Mouse (Mus musculus) common myeloid progenitor, adult 5-6 weeks (primary cell): Measurements from ENCODE around the gene Coro1a. TPM values are rescaled to one million over a fixed set of nuclear protein-coding genes. Genes with fewer than 3 reads are reported as not detected.
A peak's percentile ranks its signal among the peaks of the same experiment; 100 is the strongest.

Experiments used
- ATAC-seq: replicated peaks from 2 replicates; pipeline ENCODE4 v1.8.0; 2016; ENCODE audit warnings: low read depth, mild to moderate bottlenecking, moderate TSS enrichment, inconsistent platforms; ENCODE audit not compliant: poor library complexity, severe bottlenecking
- total RNA-seq: library from RNA; stranded (forward); fragments of 200-1000, 187-1606 nt; gene quantifications from 2 replicates; pipeline ENCODE4 v1.2.3, GENCODE M21; 2017

Gene Coro1a
- total RNA-seq, 1 experiment from 2014 or later = 302 TPM

DNA sequence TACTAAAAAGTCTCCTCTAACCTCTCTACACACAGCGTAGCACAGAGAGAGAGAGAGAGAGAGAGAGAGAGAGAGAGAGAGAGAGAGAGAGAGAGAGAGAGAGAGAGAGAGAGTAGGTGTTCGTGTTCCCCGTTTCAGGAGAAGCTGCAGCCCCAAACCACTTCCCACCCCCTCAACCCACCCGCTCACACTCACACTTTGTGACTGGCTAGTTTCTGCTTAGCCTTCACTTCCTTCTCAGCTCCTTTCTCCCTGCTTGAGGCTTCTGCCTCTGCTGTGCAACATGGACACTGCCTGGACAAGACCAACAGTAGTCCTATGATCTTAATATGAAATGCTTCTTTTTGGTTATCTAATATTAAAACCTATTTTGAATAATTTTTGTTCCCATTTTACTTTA, 2.7 kb upstream of the Coro1a start:
- ATAC-seq = peak; percentile 53; the same call in 1 of the 2 replicates

- ATAC-seq = no peak
Observed at GRCm38 (mm10) chr7:126708175-126708952, 777 bp upstream of the Coro1a start.

GRCm38 (mm10) chr7:126704121-126704980, 3.2 kb downstream of the Coro1a start:
- ATAC-seq = peak; percentile 57

DNA sequence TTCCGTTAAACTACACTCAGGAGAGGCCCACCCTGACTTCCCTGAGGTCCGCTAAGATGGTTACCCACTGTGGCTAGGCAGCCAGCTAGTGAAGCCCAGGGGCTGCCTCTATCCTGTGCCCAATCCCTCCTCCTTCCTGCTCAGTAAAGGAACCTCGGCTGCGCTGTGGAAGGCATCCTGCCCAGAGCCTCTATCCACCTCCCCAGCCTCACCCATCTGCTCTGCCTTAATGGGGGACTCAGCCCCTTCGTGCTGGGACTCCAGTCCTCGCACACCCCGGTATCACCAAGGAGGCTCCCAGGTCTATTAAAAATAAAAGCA, 3.9 kb downstream of the Coro1a start:
- ATAC-seq = 0 out of 2 replicates have a peak, but pooled peaks have one; percentile 5

DNA sequence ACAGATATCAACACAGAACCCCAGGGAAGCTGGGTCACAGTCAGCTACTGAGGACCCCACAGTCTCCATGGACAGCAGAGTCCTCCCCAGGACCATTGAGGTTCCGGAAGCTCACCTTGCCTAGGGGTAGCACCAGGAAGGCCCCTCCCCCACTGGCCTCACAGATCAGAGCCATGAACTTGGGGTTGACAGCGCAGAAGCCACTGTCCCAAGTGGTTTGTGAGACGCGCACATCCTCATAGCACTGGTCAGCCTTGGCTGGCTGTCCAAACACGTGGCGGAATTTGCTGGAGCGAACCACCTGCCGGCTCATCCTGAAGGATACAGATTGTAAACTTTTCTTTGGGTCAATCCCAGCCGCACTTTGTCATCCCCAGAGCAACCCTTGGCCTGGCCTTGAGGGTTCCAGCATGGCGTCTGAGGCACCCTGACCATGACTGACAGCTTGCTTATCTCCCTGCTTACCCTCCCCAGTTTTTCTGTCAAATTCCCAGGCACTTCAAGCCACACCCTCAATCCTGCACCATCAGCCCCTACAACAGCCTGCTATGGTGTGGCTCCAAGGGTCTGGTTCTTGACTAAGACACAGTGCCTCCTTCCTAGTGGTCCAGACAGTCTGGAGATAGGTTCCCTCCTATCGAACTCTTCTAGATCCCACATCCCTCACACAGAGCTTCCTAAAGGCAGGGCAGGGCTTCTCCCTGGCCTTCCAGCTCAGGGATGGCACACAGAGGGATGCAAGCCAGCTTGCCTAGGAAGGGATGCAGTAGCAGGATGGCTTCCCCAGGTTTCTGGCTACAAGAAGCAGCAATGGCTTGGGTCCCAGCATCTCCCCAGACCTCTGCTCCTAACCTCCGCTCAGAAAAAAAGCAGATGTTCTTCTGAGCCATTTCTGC, 4.5 kb downstream of the Coro1a start:
- ATAC-seq = no peak

GRCm38 (mm10) chr7:126702358-126702757, 5.2 kb downstream of the Coro1a start:
- ATAC-seq = peak; percentile 54

DNA sequence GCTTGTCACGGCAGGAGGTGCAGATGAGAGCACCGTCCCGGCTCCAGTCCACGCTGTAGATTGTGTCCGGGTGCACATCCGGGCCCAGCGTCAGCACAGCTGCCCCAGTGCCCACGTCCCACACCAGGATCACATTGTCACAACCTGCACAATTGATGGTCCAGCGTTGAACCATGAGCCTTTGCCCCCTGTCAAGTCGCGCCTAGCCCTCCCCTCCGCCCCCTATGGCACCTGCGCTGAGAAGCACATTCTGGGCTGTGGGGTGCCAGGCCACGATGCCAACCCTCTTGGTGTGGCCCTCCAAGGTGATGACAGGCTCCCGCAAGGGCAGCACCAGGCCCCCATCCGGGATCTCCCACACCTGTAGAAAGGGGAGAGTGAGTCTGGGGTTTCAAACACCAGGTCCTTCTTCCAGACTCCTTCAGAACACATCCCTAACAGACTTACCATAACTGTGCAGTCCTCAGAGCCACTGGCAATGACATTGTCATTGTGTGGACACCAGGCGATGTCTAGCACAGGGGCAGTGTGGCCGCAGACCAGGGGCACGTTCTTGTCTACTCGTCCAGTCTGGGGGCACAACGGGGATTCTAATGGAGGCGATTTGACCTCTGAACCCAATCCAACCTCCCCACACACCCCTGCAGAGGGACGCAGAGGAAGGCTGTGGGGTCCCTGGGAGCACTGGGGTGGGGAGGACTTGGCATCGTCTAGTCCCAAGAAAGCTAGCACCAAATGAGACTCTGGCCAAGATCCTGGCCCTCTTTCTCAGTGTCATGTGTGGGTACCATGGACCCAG, 5.8 kb downstream of the Coro1a start:
- no peak for ATAC-seq

GRCm38 (mm10) chr7:126701070-126701469, 6.5 kb downstream of the Coro1a start:
- peak; percentile 49 for ATAC-seq

GRCm38 (mm10) chr7:126700063-126701015, 7.2 kb downstream of the Coro1a start:
- no peak for ATAC-seq

GRCm38 (mm10) chr7:126697838-126698237, 9.7 kb downstream of the Coro1a start:
- ATAC-seq = no peak

DNA sequence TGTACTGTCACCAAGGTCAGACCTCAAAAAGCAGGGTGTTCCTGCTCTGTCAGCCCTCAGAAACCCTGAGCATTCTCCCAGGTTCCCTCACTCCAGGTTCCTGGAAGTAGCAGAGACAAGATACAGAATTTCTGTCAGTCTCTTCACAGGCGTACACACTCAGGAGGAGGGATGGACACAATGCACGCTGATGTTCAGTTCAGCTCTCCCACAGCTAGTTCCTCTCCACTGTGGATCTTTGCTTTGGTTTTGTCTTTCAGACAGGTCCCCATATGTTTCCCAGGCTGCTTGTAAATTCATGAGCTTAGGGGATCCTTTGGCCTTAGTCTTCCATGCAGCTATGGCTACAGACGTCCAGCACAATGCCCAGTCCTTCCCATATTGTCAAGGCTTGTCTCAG, 10.7 kb downstream of the Coro1a start:
- no peak for ATAC-seq

GRCm38 (mm10) chr7:126696303-126696702, 11.3 kb downstream of the Coro1a start:
- no peak; the same call in 1 of the 2 replicates for ATAC-seq

- peak; percentile 92 for ATAC-seq
Observed at GRCm38 (mm10) chr7:126695631-126696207, 11.9 kb downstream of the Coro1a start, which contains the start of gene Slx1b. Gene Slx1b, minus strand, starts transcription at chr7:126695784.

GRCm38 (mm10) chr7:126695210-126695611, 12.4 kb downstream of the Coro1a start, which contains the start of gene Bola2:
Gene Bola2, plus strand, starts transcription at chr7:126695401.
- peak; percentile 66 for ATAC-seq

DNA sequence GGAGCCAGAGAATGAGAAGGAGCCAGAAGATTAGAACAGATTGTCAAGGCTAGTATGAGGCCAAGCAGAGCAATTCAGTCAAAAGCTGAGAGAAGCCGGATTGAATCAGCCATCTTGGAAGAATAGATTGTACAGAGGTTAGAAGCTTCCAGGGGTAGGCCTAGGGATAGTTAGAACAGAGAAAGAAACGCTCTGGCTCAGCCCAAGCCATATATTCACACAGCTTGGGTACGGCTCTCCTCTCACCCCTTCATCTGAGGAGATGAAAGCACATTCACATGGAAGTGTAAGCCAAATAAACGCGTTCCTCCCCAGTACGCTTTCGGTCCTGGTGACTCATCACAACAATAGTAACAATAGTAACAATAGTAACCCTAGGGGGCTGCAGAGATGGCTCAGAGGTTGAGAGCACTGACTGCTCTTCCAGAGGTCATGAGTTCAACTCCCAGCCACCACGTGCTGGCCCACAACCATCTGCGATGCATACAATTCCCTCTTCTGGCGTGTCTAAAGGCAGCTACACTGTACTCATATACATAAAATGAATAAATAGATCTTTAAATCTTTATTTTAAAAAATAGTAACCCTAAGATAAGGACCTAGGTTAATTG, 13.0 kb downstream of the Coro1a start:
- ATAC-seq = no peak

DNA sequence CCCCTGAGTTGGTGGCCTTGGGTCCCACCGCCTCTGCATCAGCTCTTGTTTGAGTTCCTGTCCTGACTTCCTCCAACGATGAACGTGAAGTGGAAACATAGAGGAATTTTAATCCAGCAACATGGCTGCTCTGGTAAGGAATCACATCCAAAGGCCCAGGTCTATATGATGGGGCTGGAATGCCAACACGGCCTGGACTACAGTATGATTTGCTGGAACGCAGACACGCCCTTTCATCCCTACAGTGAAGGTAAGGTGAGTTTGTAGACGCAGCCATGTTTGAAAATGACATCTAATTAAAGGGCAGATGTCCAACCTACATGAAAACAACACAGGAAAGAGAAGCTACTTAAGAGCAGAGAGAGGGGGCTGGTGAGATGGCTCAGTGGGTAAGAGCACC, 13.8 kb downstream of the Coro1a start:
- no peak for ATAC-seq

DNA sequence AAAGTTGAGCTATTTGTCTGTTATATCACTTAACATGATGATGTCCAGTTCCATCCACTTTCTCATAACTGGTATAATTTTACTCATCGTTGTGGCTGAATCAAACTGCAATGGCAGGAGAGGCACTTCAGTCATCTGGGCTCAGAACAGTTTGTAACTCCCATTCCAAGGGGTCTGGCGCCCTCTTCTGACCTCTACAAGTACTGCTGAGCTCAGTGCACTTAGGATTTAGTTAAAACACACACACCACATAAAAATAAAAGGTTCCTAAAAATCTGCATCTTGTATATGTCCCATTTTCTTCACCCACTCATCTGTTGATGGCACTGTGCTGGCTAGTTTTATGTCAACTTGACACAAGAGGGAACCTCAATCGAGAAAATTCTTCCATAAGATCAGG, 14.3 kb downstream of the Coro1a start:
- ATAC-seq = peak; percentile 45
